Mouse (Mus musculus): ENCODE measurements at regions not wholly inside any gene's neighbourhood (a gene's known extent, or its start where the extent isn't known, plus 50 kb on each side); places are given as distances from the start of the nearest gene placed in this dataset.

DNA sequence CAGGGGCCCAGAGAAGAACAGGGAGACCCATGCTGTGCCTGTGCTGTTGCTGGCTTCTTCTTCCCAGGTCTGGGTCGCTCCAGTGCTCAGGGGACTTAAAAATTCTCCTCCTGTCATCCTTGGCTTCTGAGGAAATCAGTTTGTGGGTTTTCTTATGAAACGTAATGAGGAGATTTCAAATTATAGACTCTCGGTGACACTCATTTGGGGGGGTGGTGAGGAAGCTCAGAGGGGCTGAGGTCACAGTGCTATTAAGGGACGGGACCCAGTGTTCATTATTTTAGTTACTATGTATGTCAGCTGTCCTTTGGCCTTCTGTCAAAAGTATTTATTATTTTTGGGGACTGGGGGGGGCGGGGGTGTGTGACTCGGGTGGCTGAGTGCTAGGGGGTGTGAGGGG is 171.7 kb upstream of the Mrps10 start:
- H3K9me3 ChIP-seq (replicated peaks; ENCODE audit: low read length) = no peaks in the 10 kb centered on the region
- no peaks in the 10 kb centered on the region for H3K27me3 ChIP-seq (replicated peaks)
- peaks cover 0 to 2% of the 10 kb centered on the region in 2 experiments for H3K36me3 ChIP-seq (replicated peaks in 1 of 2; ENCODE audit: control insufficient read depth in 1 of 2, insufficient read depth in 1 of 2, low read length in 1 of 2)
- dilution Hi-C loops (cut with MboI; ENCODE audit: extremely low pct_ligation_motif_present, extremely low pct_unique_long_range_greater_than_20kb, low sequenced_read_pairs) = no loop called here
- H3K4me3 ChIP-seq (replicated peaks in 1 of 3; ENCODE audit: low read depth in 2 of 3, low read length in 2 of 3, poor library complexity in 1 of 3) = no peak overlapping the region
- in situ Hi-C loops (cut with MboI; ENCODE audit: low pct_ligation_motif_present, low pct_unique_long_range_greater_than_20kb, low sequenced_read_pairs) = no loop called here
- H3K4me1 ChIP-seq (ENCODE audit: control insufficient read depth in 1 of 2, insufficient read depth in 2 of 2) = peaks cover 2 to 38% of the 10 kb centered on the region in 2 experiments; a peak in 3 of 4 replicates
- H3K79me2 ChIP-seq (replicated peaks; ENCODE audit: control insufficient read depth, extremely low read depth, insufficient read depth, poor library complexity, severe bottlenecking) = no peaks in the 10 kb centered on the region
- no peak overlapping the region for H3K9ac ChIP-seq (ENCODE audit: insufficient read depth, low read depth)
- TF ChIP-seq POLR2A (IDR thresholded peaks at IDR 0.05; ENCODE audit: low read depth, low read length) (no peak), ZNF384 (IDR thresholded peaks at IDR 0.05; ENCODE audit: low read depth, low read length) (no peak), USF1 (IDR thresholded peaks at IDR 0.05; ENCODE audit: low read depth, low read length) (no peak), KAT2A (IDR thresholded peaks at IDR 0.05; ENCODE audit: insufficient replicate concordance, low read length) (no peak), POLR2AphosphoS2 (IDR thresholded peaks at IDR 0.05; ENCODE audit: low read depth, low read length) (no peak), MEF2A (IDR thresholded peaks at IDR 0.05; ENCODE audit: borderline replicate concordance, low read depth, low read length) (no peak), ZKSCAN1 (IDR thresholded peaks at IDR 0.05; ENCODE audit: borderline replicate concordance, low read depth, low read length) (no peak), SIN3A (IDR thresholded peaks at IDR 0.05; ENCODE audit: low read length) (no peak), JUND (conservative IDR thresholded peaks at IDR 0.05; ENCODE audit: low read depth, low read length) (no peak)
- H3K27ac ChIP-seq (ENCODE audit: insufficient read depth, low read depth) = no peak overlapping the region
- H3K4me2 ChIP-seq (ENCODE audit: insufficient read depth, low read depth, poor library complexity, severe bottlenecking) = no peak overlapping the region
- no peak for DNase-seq (ENCODE audit: extremely low read depth)

DNA sequence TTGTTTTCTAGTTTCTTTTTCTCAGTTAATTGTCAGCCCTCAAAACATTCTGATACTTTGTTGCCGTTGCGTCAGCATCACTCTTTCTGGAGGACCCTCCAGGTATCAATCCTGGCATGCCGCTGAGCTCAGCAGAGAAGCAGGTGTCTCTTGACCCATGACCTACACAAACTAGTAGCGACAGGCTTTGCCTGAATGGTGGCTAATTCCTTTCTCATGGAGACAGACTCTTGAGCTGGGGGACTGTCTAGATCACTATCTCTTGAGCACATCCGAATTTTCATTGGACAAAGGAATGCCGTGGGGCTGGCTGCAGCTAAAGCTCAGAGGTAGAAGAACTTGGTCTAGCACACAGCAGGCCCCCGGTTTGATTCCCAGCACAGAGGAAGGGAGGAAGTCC is 172.7 kb upstream of the Mrps10 start:
- dilution Hi-C loops (cut with MboI; ENCODE audit: extremely low pct_ligation_motif_present, extremely low pct_unique_long_range_greater_than_20kb, low sequenced_read_pairs) = no loop called here

DNA sequence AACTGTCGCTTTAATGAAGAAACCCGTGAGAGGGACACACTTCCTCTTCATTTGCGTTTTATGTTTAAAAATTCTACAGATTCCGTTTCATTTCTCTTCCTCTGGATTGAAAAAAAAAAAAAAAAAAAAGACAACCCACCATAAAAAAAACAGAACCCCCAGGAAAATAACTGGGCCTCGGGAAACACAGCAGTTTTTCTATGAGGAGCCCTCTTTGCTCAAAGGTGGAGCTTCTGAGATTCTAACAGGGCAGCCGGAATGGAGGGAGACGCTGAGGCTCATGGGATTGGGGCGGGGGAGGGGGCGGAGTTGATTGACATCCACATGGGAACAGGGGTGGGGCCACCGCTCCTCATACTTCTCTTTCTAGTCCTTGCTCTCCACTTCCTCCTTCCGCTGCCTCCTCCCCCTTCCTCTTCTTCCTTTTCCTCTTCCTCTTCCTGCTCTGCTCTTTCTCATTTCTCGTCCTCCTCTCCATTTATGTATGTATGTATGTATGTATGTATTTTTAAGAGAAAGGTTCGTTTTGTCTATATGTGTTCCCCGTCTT is 174.1 kb upstream of the Mrps10 start:
- in situ Hi-C loops (cut with MboI; ENCODE audit: low pct_ligation_motif_present, low pct_unique_long_range_greater_than_20kb, low sequenced_read_pairs) = no loop called here
- DNase-seq (ENCODE audit: extremely low read depth) = no peak
- H3K4me2 ChIP-seq (ENCODE audit: insufficient read depth, low read depth, poor library complexity, severe bottlenecking) = no peak overlapping the region
- dilution Hi-C loops (cut with MboI; ENCODE audit: extremely low pct_ligation_motif_present, extremely low pct_unique_long_range_greater_than_20kb, low sequenced_read_pairs) = no loop called here
- no peaks in the 10 kb centered on the region for H3K9me3 ChIP-seq (replicated peaks; ENCODE audit: low read length)
- H3K27me3 ChIP-seq (replicated peaks) = no peaks in the 10 kb centered on the region
- peaks cover 6 to 59% of the 10 kb centered on the region in 2 experiments for H3K4me1 ChIP-seq (ENCODE audit: control insufficient read depth in 1 of 2, insufficient read depth in 2 of 2)
- H3K27ac ChIP-seq (ENCODE audit: insufficient read depth, low read depth) = no peak overlapping the region
- no peak overlapping the region for H3K9ac ChIP-seq (ENCODE audit: insufficient read depth, low read depth)
- peaks cover 0 to 2% of the 10 kb centered on the region in 2 experiments for H3K36me3 ChIP-seq (replicated peaks in 1 of 2; ENCODE audit: control insufficient read depth in 1 of 2, insufficient read depth in 1 of 2, low read length in 1 of 2)
- H3K79me2 ChIP-seq (replicated peaks; ENCODE audit: control insufficient read depth, extremely low read depth, insufficient read depth, poor library complexity, severe bottlenecking) = no peaks in the 10 kb centered on the region
- no peak overlapping the region for H3K4me3 ChIP-seq (replicated peaks in 1 of 3; ENCODE audit: low read depth in 2 of 3, low read length in 2 of 3, poor library complexity in 1 of 3)
- no peak for TF ChIP-seq MAZ (IDR thresholded peaks at IDR 0.05; ENCODE audit: low read depth, low read length)
- no peak for TF ChIP-seq ZKSCAN1 (IDR thresholded peaks at IDR 0.05; ENCODE audit: borderline replicate concordance, low read depth, low read length)
- no peak for TF ChIP-seq ZNF384 (IDR thresholded peaks at IDR 0.05; ENCODE audit: low read depth, low read length)
- no peak for TF ChIP-seq KAT2A (IDR thresholded peaks at IDR 0.05; ENCODE audit: insufficient replicate concordance, low read length)
- TF ChIP-seq NELFE (IDR thresholded peaks at IDR 0.05; ENCODE audit: low read depth, low read length) = no peak
- no peak for TF ChIP-seq JUN (IDR thresholded peaks at IDR 0.05; ENCODE audit: insufficient read depth, low read depth, low read length)
- no peak for TF ChIP-seq SMC3 (IDR thresholded peaks at IDR 0.05; ENCODE audit: low read depth, low read length)
- TF ChIP-seq POLR2A (IDR thresholded peaks at IDR 0.05; ENCODE audit: low read depth, low read length) = no peak
- TF ChIP-seq E2F4 (IDR thresholded peaks at IDR 0.05; ENCODE audit: insufficient replicate concordance, low read depth, low read length) = no peak
- TF ChIP-seq MAFK (IDR thresholded peaks at IDR 0.05; ENCODE audit: insufficient replicate concordance, low read length) = no peak
- no peak for TF ChIP-seq EP300 (IDR thresholded peaks at IDR 0.05; ENCODE audit: low read length)
- TF ChIP-seq USF2 (conservative IDR thresholded peaks at IDR 0.05; ENCODE audit: low read depth, low read length) = no peak
- no peak for TF ChIP-seq ZMIZ1 (IDR thresholded peaks at IDR 0.05; ENCODE audit: low read depth, low read length)
- no peak for TF ChIP-seq ELF1 (IDR thresholded peaks at IDR 0.05; ENCODE audit: low read depth, low read length)
- no peak for TF ChIP-seq PAX5 (IDR thresholded peaks at IDR 0.05; ENCODE audit: low read length)

More for the DNA sequence above, 172.7 kb upstream of the Mrps10 start:
- Histone ChIP-seq H3K9me3 (replicated peaks; ENCODE audit: low read length) (no peaks in the 10 kb centered on the region), H3K36me3 (replicated peaks in 1 of 2; ENCODE audit: control insufficient read depth in 1 of 2, insufficient read depth in 1 of 2, low read length in 1 of 2) (peaks cover 0 to 2% of the 10 kb centered on the region in 2 experiments), H3K27me3 (replicated peaks) (no peaks in the 10 kb centered on the region), H3K4me3 (replicated peaks in 1 of 3; ENCODE audit: low read depth in 2 of 3, low read length in 2 of 3, poor library complexity in 1 of 3) (no peak overlapping the region), H3K4me2 (ENCODE audit: insufficient read depth, low read depth, poor library complexity, severe bottlenecking) (no peak overlapping the region), H3K9ac (ENCODE audit: insufficient read depth, low read depth) (no peak overlapping the region), H3K79me2 (replicated peaks; ENCODE audit: control insufficient read depth, extremely low read depth, insufficient read depth, poor library complexity, severe bottlenecking) (no peaks in the 10 kb centered on the region), H3K27ac (ENCODE audit: insufficient read depth, low read depth) (no peak overlapping the region), H3K4me1 (ENCODE audit: control insufficient read depth in 1 of 2, insufficient read depth in 2 of 2) (peaks cover 2 to 48% of the 10 kb centered on the region in 2 experiments; a peak in 3 of 4 replicates)
- DNase-seq (ENCODE audit: extremely low read depth) = no peak
- TF ChIP-seq EP300 (IDR thresholded peaks at IDR 0.05; ENCODE audit: low read length) (no peak), TBP (conservative IDR thresholded peaks at IDR 0.05; ENCODE audit: low read depth, low read length) (no peak), MXI1 (IDR thresholded peaks at IDR 0.05; ENCODE audit: low read depth, low read length) (no peak)
- in situ Hi-C loops (cut with MboI; ENCODE audit: low pct_ligation_motif_present, low pct_unique_long_range_greater_than_20kb, low sequenced_read_pairs) = no loop called here

Data from CH12.LX (cell line).